Mouse (Mus musculus) hindbrain, embryonic 11.5 days (tissue): ENCODE measurements around the gene Dse. TPM values are rescaled to one million over a fixed set of nuclear protein-coding genes. Genes with fewer than 3 reads are reported as not detected.
A peak's percentile ranks its signal among the peaks of the same experiment; 100 is the strongest.

Experiments
- ATAC-seq: fragments of 200-750 bp; cut with Nextera tagmentation; 2 replicates; pipeline ENCODE4 v1.8.0; 2017; ENCODE audit warnings: mild to moderate bottlenecking, moderate TSS enrichment, moderate library complexity; ENCODE audit not compliant: low FRiP score
- DNase-seq: peaks from one replicate; pipeline ENCODE4 v3.0.0-alpha.2; 2015; ENCODE audit warnings: low spot score
- H3K27ac ChIP-seq: fragments of 300-500 bp; sonication (generic); 2 replicates; pipeline ENCODE4 v1.5.1; 2014; ENCODE audit warnings: mild to moderate bottlenecking, low read depth, low read length
- H3K27me3 ChIP-seq: fragments of 300-500 bp; sonication (generic); 2 replicates; pipeline ENCODE4 v1.6.1; 2014; ENCODE audit warnings: mild to moderate bottlenecking, low read length, moderate library complexity, mixed read lengths; ENCODE audit not compliant: control insufficient read depth, insufficient read depth
- H3K36me3 ChIP-seq: fragments of 300-500 bp; sonication (generic); 2 replicates; pipeline ENCODE4 v1.6.1; 2014; ENCODE audit warnings: mild to moderate bottlenecking, low read length, moderate library complexity, mixed read lengths; ENCODE audit not compliant: control insufficient read depth, insufficient read depth
- H3K4me1 ChIP-seq: fragments of 300-500 bp; sonication (generic); replicated peaks from 2 replicates; pipeline ENCODE4 v1.6.1; 2014; ENCODE audit warnings: low read length, mixed read lengths; ENCODE audit not compliant: control insufficient read depth, insufficient read depth
- H3K4me2 ChIP-seq: fragments of 300-500 bp; sonication (generic); replicated peaks from 2 replicates; pipeline ENCODE4 v1.6.1; 2014; ENCODE audit warnings: mild to moderate bottlenecking, low read depth, low read length
- H3K4me3 ChIP-seq: fragments of 300-500 bp; sonication (generic); 2 replicates; pipeline ENCODE4 v1.5.1; 2014; ENCODE audit warnings: low read depth, low read length
- H3K9ac ChIP-seq: fragments of 300-500 bp; sonication (generic); 2 replicates; pipeline ENCODE4 v1.6.1; 2014; ENCODE audit warnings: low read depth, low read length
- H3K9me3 ChIP-seq: fragments of 300-500 bp; sonication (generic); 2 replicates; pipeline ENCODE4 v1.6.1; 2016; ENCODE audit warnings: low read length; ENCODE audit not compliant: control insufficient read depth
- WGBS: fragments of 180-500 bp; shearing (Covaris S2); extraction: QIAGEN DNeasy Blood & Tissue Kit; methylation state at CpG from one replicate; pipeline ENCODE4 v1.1.7; 2014; 5-methylcytosine and 5-hydroxymethylcytosine counted together
- polyA plus RNA-seq: library from polyadenylated mRNA; unstranded; fragments of >200 nt; fragmentation: Nextera tagmentation; extraction: Ambion mirVana; gene quantifications from 2 replicates; pipeline ENCODE4 v1.2.1, GENCODE M21; 2014

Gene Dse
- polyA plus RNA-seq, 1 experiment from 2014 or later, result 22.2 TPM

DNA sequence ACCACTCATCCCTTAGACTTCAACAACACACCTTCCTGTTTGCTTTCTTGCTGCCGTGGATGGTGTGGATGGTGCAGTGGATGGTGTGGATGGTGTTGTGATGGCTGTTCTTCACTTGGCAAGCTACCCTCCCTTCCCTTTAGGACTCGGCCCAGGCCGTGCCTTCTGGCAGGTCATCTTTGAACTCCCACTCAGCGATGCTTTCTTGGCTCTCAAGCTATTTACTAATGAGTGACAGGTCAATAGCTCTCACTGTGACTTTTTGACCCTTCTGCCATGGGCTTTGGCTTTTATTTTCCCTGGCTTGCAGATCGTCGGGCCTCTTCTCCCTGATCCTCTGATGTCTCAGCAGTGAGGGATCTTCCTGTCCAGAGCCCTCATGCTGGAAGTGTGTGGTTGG is 71.1 kb downstream of the Dse start:
- Histone ChIP-seq H3K36me3 (no peaks in the 10 kb centered on the region), H3K4me3 (no peak overlapping the region), H3K4me2 (no peak overlapping the region), H3K27ac (no peak overlapping the region), H3K9ac (no peak overlapping the region), H3K27me3 (no peaks in the 10 kb centered on the region), H3K4me1 (no peaks in the 10 kb centered on the region), H3K9me3 (no peaks in the 10 kb centered on the region)
- 16% methylated on average over 6 of the region's 6 CpGs for WGBS
- DNase-seq (no peak), ATAC-seq (no peak)

DNA sequence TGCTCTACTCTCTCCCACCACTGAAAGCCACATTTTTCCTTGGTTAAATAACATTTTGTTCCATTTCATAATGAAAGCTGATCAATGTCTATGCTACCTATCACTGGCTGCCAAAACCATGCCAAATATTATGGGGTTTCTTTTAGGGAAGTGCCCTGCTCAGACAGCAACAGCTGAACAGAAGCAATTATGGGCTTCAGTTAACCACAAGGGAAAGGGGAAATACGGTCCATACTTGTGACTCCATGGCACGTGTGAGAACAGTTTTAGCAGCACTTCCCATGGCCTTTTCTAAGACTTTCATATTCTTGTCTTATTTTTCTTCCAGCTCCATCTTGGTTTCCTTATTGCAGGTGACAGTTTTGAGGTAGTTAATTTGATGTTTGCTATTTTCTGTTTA is 76.2 kb downstream of the Dse start:
- no peaks in the 10 kb centered on the region for H3K36me3 ChIP-seq
- no peak overlapping the region for H3K27ac ChIP-seq
- ATAC-seq (no peak), DNase-seq (no peak)
- no peak overlapping the region for H3K4me3 ChIP-seq
- no peaks in the 10 kb centered on the region for H3K4me1 ChIP-seq
- no peaks in the 10 kb centered on the region for H3K27me3 ChIP-seq
- no peaks in the 10 kb centered on the region for H3K9me3 ChIP-seq
- 85% methylated on average over 2 of the region's 2 CpGs for WGBS
- no peak overlapping the region for H3K9ac ChIP-seq
- no peak overlapping the region for H3K4me2 ChIP-seq

DNA sequence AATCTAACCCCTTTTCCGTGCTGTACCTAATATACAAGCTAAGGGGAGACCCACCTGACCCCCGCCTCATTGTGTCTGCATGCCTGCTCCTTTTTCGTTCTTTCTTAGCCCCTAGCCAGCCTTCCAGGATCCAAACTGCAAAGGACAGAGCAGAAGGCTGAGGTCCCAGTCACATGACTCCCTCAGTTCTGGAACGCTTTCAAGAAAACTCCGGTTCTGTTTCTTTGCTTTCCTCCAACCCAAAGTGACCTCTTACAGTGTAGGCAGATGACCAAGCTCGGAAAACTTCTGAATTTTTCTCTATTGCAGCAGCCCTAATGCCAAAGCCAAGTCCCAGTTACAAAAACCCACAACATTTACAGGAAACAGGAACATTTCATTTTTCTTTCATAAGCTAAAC is 79.1 kb downstream of the Dse start:
- H3K4me3 ChIP-seq, result no peak overlapping the region
- no peaks in the 10 kb centered on the region for H3K4me1 ChIP-seq
- H3K27ac ChIP-seq, result no peak overlapping the region
- no peak overlapping the region for H3K4me2 ChIP-seq
- no peaks in the 10 kb centered on the region for H3K36me3 ChIP-seq
- ATAC-seq (no peak), DNase-seq (no peak)
- no peaks in the 10 kb centered on the region for H3K27me3 ChIP-seq
- no peaks in the 10 kb centered on the region for H3K9me3 ChIP-seq
- no peak overlapping the region for H3K9ac ChIP-seq
- WGBS, result 89% methylated on average over 6 of the region's 6 CpGs

DNA sequence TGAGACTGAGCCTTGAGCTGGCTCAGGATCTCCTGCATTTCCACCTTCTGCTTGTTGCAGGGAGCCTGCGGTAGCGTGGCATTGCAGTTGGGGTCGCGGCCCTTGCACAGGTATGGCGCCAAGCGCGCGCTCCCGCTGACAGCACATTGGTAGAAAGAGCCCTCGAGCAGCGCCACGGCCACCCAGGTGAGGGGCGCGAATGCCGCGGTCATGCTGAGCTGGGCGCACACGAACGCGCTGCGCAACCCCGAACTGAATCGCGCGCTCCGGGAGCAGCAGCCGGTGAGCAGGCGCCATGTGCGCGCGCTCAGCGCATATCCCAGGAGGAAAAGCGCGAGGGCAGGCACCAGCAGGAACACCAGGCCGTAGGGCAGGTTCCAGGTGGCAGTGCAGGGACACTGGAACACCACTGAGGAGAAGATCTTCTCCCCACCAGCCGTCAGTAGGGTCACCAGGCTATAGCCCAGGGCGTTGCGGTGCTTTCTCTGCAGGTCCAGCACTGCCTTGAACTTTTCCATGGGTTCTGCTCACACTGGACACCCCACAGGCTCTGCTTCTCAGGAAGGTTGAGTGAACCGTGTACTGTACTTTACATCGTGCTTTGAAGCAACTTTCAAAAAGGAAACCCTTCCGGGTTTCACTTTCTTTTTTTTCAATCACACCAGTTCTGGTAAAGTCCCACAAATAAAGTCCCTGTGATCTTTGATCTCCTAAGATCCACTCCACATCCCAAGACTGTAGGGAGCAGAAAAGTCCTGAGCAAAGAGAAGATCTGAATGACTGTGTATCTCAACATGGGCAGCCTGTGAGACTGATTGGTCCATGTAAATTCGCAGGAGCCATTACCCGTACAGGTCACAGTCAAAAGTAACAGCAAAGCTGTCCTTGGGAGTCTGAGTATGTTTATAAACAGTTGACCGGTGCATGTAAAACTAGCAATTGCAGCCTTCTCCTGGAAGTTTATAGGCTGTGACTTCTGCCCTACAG is 79.8 kb downstream of the Dse start, which contains the start of gene Calhm6:
Calhm6 (minus strand) TSS at position 593 of the 987 bp plus-strand sequence.
- Histone ChIP-seq H3K4me3 (peak within 1 kb of the TSS; percentile 42), H3K4me1 (no peaks in the 10 kb centered on the region), H3K27me3 (no peaks in the 10 kb centered on the region), H3K4me2 (peak within 1 kb of the TSS; percentile 73), H3K9ac (peak within 1 kb of the TSS; percentile 31), H3K27ac (no peak within 1 kb of the TSS), H3K36me3 (no peaks in the 10 kb centered on the region), H3K9me3 (no peaks in the 10 kb centered on the region)
- DNase-seq, result peak; percentile 56
- WGBS, result 17% methylated on average over 44 of the region's 44 CpGs
- peak; percentile 64 for ATAC-seq

DNA sequence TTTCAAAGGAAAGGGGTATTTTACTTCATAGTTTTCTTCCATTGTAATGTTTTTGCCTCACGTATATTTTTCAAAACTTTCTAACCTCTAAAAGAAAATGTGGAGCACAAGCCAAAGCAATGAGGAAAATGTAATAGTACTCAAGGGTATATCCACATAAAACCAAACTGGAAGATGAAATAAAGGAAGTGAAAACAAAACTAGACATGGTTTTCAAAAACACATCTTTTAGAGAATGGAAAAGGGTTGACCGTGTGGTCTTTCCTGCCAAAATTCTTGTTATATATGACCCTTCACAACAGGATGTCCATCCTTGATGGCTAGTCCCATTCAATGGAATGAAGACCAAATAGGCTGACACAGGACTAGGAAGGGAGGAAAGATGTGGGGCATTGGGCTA is 89.1 kb downstream of the Dse start:
- Histone ChIP-seq H3K27me3 (no peaks in the 10 kb centered on the region), H3K4me3 (no peak overlapping the region), H3K9me3 (no peaks in the 10 kb centered on the region), H3K9ac (no peak overlapping the region), H3K4me2 (no peak overlapping the region), H3K4me1 (no peaks in the 10 kb centered on the region), H3K36me3 (no peaks in the 10 kb centered on the region), H3K27ac (no peak overlapping the region)
- DNase-seq (no peak), ATAC-seq (no peak)
- 88% methylated on average over 2 of the region's 2 CpGs for WGBS

DNA sequence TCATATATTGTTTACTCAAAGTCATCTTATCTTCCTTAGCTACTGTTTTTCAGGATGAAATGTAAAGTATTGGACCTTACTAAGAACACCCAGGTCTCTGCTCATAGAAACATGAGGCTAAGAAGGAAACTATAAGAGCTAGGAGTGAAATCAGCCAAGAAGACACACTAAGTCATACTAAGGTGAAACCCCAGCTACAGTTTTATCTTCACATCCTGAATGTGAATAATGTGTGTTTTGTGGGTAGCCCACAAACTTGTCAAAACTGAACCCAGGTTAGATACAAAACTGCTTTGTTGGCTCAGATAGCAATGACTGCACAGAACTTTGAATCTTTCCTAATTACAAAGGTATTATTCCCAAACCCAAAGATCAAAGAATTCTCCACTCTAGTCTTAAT is 89.7 kb downstream of the Dse start:
- no peaks in the 10 kb centered on the region for H3K36me3 ChIP-seq
- H3K4me2 ChIP-seq, result no peak overlapping the region
- DNase-seq (no peak), ATAC-seq (no peak)
- H3K27me3 ChIP-seq, result no peaks in the 10 kb centered on the region
- no peaks in the 10 kb centered on the region for H3K4me1 ChIP-seq
- H3K27ac ChIP-seq, result no peak overlapping the region
- no peak overlapping the region for H3K9ac ChIP-seq
- H3K4me3 ChIP-seq, result no peak overlapping the region
- H3K9me3 ChIP-seq, result no peaks in the 10 kb centered on the region

DNA sequence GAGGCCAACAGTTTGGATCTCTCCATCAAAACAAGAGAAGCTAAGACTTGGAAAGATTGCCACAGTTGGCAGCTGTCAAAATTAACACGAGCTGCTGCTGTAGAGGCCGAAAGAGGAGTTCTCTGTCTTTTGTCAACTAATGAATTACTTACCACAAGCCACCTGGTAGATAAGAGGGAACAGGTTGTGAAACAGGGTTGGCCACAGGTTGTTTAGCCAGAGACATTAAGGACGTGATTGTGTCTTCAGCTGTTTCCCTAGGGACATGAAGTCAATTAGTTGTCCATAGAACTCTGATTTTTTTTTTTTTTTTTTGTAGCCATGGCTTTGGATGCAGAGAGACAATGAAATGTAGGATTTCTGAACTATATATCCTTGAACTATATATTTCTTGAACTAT is 90.4 kb downstream of the Dse start:
- ATAC-seq, result no peak
- no peak overlapping the region for H3K27ac ChIP-seq
- DNase-seq, result no peak
- H3K4me1 ChIP-seq, result no peaks in the 10 kb centered on the region
- H3K4me2 ChIP-seq, result no peak overlapping the region
- H3K9me3 ChIP-seq, result no peaks in the 10 kb centered on the region
- WGBS, result 70% methylated on average over 3 of the region's 3 CpGs
- no peaks in the 10 kb centered on the region for H3K36me3 ChIP-seq
- no peaks in the 10 kb centered on the region for H3K27me3 ChIP-seq
- H3K4me3 ChIP-seq, result no peak overlapping the region
- no peak overlapping the region for H3K9ac ChIP-seq

DNA sequence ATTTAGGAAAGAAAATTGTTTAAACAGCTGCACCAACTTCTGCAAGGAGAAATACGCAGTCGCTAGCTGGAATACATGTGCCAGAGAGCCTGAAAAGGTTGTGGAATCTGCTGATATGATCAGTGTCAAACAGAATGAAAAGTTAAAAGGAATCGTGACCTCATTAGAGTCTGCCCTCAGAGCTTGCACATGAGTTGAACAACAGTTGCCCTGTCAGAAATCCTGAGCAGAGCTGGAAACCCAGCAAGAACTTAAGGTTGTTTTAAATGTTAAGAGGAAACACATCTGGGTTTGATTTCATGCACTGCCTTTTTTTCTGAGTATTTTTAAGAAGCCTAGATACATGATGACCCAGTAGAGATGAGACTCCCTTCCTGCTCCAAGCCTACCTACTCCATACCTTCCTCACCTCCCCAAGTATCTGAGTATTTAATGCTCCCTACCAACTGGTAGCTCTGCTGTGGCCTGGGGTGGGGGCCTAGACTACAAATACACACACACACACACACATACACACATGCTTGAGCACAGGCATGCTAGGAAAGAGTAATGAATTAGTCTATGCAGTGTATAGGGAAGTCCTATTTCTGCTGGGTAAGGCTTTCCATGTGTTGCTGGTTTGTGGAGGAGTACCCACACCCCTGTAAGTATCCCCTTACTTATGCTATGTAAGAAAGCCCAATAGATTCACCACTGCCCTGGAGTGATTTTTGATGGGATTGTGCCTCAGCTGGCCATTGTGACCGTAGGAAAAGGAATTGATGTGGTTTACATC is 95.4 kb downstream of the Dse start:
- Histone ChIP-seq H3K4me1 (no peaks in the 10 kb centered on the region), H3K27ac (no peak overlapping the region), H3K9me3 (no peaks in the 10 kb centered on the region), H3K27me3 (no peaks in the 10 kb centered on the region), H3K9ac (no peak overlapping the region), H3K36me3 (no peaks in the 10 kb centered on the region), H3K4me3 (no peak overlapping the region), H3K4me2 (no peak overlapping the region)
- DNase-seq (no peak), ATAC-seq (no peak)
- WGBS, result 67% methylated on average over 4 of the region's 4 CpGs
